Mouse (Mus musculus): ENCODE data around the gene Mob3a. TPM values are rescaled to one million over a fixed set of nuclear protein-coding genes. Genes with fewer than 3 reads are reported as not detected.
"Not testable (repeated sequence)": the region's sequence is repeated elsewhere in the genome, so short reads cannot be mapped to it uniquely, and the experiment has no call there.

The Mob3a gene
- total and polyA plus RNA-seq, 3 experiments = 56.9 to 84.2 (median 71.4) TPM

- no peak overlapping the region for H3K4me2 ChIP-seq (ENCODE audit: insufficient read depth, low read depth, poor library complexity, severe bottlenecking)
- dilution Hi-C loops (cut with MboI; ENCODE audit: extremely low pct_ligation_motif_present, extremely low pct_unique_long_range_greater_than_20kb, low sequenced_read_pairs) = no loop called here
- H3K79me2 ChIP-seq (replicated peaks; ENCODE audit: control insufficient read depth, extremely low read depth, insufficient read depth, poor library complexity, severe bottlenecking) = no peaks in the 10 kb centered on the region
- H3K9ac ChIP-seq (ENCODE audit: insufficient read depth, low read depth) = no peak overlapping the region
- H3K4me1 ChIP-seq (ENCODE audit: control insufficient read depth in 1 of 2, insufficient read depth in 2 of 2) = peaks cover 20 to 40% of the 10 kb centered on the region in 2 experiments
- H3K27me3 ChIP-seq (replicated peaks) = no peaks in the 10 kb centered on the region
- H3K9me3 ChIP-seq (replicated peaks; ENCODE audit: low read length) = no peaks in the 10 kb centered on the region
- no peak overlapping the region for H3K4me3 ChIP-seq (replicated peaks in 1 of 3; ENCODE audit: low read depth in 2 of 3, low read length in 2 of 3, poor library complexity in 1 of 3)
- H3K36me3 ChIP-seq (replicated peaks in 1 of 2; ENCODE audit: control insufficient read depth in 1 of 2, insufficient read depth in 1 of 2, low read length in 1 of 2) = peaks cover 0 to 23% of the 10 kb centered on the region in 2 experiments
- in situ Hi-C loops (cut with MboI; ENCODE audit: low pct_ligation_motif_present, low pct_unique_long_range_greater_than_20kb, low sequenced_read_pairs) = no loop called here
- no peak overlapping the region for H3K27ac ChIP-seq (ENCODE audit: insufficient read depth, low read depth)
- no peak for TF ChIP-seq MAFK (IDR thresholded peaks at IDR 0.05; ENCODE audit: insufficient replicate concordance, low read length)
- TF ChIP-seq SMC3 (IDR thresholded peaks at IDR 0.05; ENCODE audit: low read depth, low read length) = peak; percentile 8; the same call in 1 of the 2 replicates
- no peak for DNase-seq (ENCODE audit: extremely low read depth)
Observed at GRCm38 (mm10) chr10:80653156-80653720, 48.5 kb downstream of the Mob3a start.

GRCm38 (mm10) chr10:80650392-80650791, 51.4 kb downstream of the Mob3a start:
- DNase-seq (ENCODE audit: extremely low read depth) = no peak
- H3K36me3 ChIP-seq (replicated peaks in 1 of 2; ENCODE audit: control insufficient read depth in 1 of 2, insufficient read depth in 1 of 2, low read length in 1 of 2) = peaks cover 4 to 45% of the 10 kb centered on the region in 2 experiments
- in situ Hi-C loops (cut with MboI; ENCODE audit: low pct_ligation_motif_present, low pct_unique_long_range_greater_than_20kb, low sequenced_read_pairs) (no loop called here), dilution Hi-C loops (cut with MboI; ENCODE audit: extremely low pct_ligation_motif_present, extremely low pct_unique_long_range_greater_than_20kb, low sequenced_read_pairs) (no loop called here)
- H3K4me2 ChIP-seq (ENCODE audit: insufficient read depth, low read depth, poor library complexity, severe bottlenecking) = no peak overlapping the region
- no peak overlapping the region for H3K27ac ChIP-seq (ENCODE audit: insufficient read depth, low read depth)
- H3K27me3 ChIP-seq (replicated peaks) = no peaks in the 10 kb centered on the region
- TF ChIP-seq CHD2 (IDR thresholded peaks at IDR 0.05; ENCODE audit: low read length) (no peak), TCF12 (IDR thresholded peaks at IDR 0.05; ENCODE audit: low read depth, low read length) (no peak), MEF2A (IDR thresholded peaks at IDR 0.05; ENCODE audit: borderline replicate concordance, low read depth, low read length) (no peak), E2F4 (IDR thresholded peaks at IDR 0.05; ENCODE audit: insufficient replicate concordance, low read depth, low read length) (no peak), POLR2AphosphoS2 (IDR thresholded peaks at IDR 0.05; ENCODE audit: low read depth, low read length) (no peak), HCFC1 (IDR thresholded peaks at IDR 0.05; ENCODE audit: low read depth, low read length) (no peak), SMC3 (IDR thresholded peaks at IDR 0.05; ENCODE audit: low read depth, low read length) (no peak)
- no peak overlapping the region for H3K4me3 ChIP-seq (replicated peaks in 1 of 3; ENCODE audit: low read depth in 2 of 3, low read length in 2 of 3, poor library complexity in 1 of 3)
- no peaks in the 10 kb centered on the region for H3K79me2 ChIP-seq (replicated peaks; ENCODE audit: control insufficient read depth, extremely low read depth, insufficient read depth, poor library complexity, severe bottlenecking)
- no peak overlapping the region for H3K9ac ChIP-seq (ENCODE audit: insufficient read depth, low read depth)
- peaks cover 10 to 21% of the 10 kb centered on the region in 2 experiments; a peak in 3 of 4 replicates for H3K4me1 ChIP-seq (ENCODE audit: control insufficient read depth in 1 of 2, insufficient read depth in 2 of 2)
- no peaks in the 10 kb centered on the region for H3K9me3 ChIP-seq (replicated peaks; ENCODE audit: low read length)

- H3K9ac ChIP-seq (ENCODE audit: insufficient read depth, low read depth); H3K79me2 ChIP-seq (replicated peaks; ENCODE audit: control insufficient read depth, extremely low read depth, insufficient read depth, poor library complexity, severe bottlenecking); H3K27me3 ChIP-seq (replicated peaks); H3K27ac ChIP-seq (ENCODE audit: insufficient read depth, low read depth); DNase-seq (ENCODE audit: extremely low read depth); H3K4me3 ChIP-seq (replicated peaks in 1 of 3; ENCODE audit: low read depth in 2 of 3, low read length in 2 of 3, poor library complexity in 1 of 3); in situ Hi-C loops (cut with MboI; ENCODE audit: low pct_ligation_motif_present, low pct_unique_long_range_greater_than_20kb, low sequenced_read_pairs); H3K4me2 ChIP-seq (ENCODE audit: insufficient read depth, low read depth, poor library complexity, severe bottlenecking); dilution Hi-C loops (cut with MboI; ENCODE audit: extremely low pct_ligation_motif_present, extremely low pct_unique_long_range_greater_than_20kb, low sequenced_read_pairs); H3K9me3 ChIP-seq (replicated peaks; ENCODE audit: low read length): not testable (repeated sequence)
- Histone ChIP-seq H3K4me1 (ENCODE audit: control insufficient read depth in 1 of 2, insufficient read depth in 2 of 2) (peaks cover 8 to 16% of the 10 kb centered on the region in 2 experiments; a peak in 3 of 4 replicates), H3K36me3 (replicated peaks in 1 of 2; ENCODE audit: control insufficient read depth in 1 of 2, insufficient read depth in 1 of 2, low read length in 1 of 2) (peaks cover 4 to 49% of the 10 kb centered on the region in 2 experiments)
- TF ChIP-seq ZNF384 (IDR thresholded peaks at IDR 0.05; ENCODE audit: low read depth, low read length) = peak; percentile 34; the same call in 1 of the 2 replicates
Observed at GRCm38 (mm10) chr10:80649910-80650309, 51.9 kb downstream of the Mob3a start.
